Mouse (Mus musculus) bone marrow, adult 2 months (tissue): Measurements from ENCODE around the gene Als2cl.

ENCODE experiments used
- CTCF ChIP-seq: fragments of 200-500 bp; IDR thresholded peaks from 2 replicates; pipeline ENCODE4 v1.5.1; 2011; ENCODE audit warnings: low read length, control low read depth; ENCODE audit not compliant: control insufficient read depth, insufficient read depth
- POLR2A ChIP-seq: fragments of 200-500 bp; IDR thresholded peaks from 2 replicates; pipeline ENCODE4 v1.6.1; 2011; ENCODE audit warnings: low read depth, mild to moderate bottlenecking, control low read depth, low read length, borderline replicate concordance; ENCODE audit not compliant: control insufficient read depth

- TF ChIP-seq CTCF (no peak), POLR2A (no peak)
These were observed 28.4 kb downstream of the Als2cl start for GRCm38 (mm10) chr9:110907838-110908630.
